Mouse (Mus musculus) testis, adult 2 months (tissue): ENCODE measurements at regions not wholly inside any gene's neighbourhood (a gene's known extent, or its start where the extent isn't known, plus 50 kb on each side); places are given as distances from the start of the nearest gene placed in this dataset.

Experiments
- H3K27ac ChIP-seq: fragments of 200-500 bp; 2 replicates; pipeline ENCODE4 v1.5.1; 2012; ENCODE audit warnings: low read depth, low read length; ENCODE audit not compliant: control insufficient read depth, insufficient read depth
- H3K27me3 ChIP-seq: fragments of 200-500 bp; 2 replicates; pipeline ENCODE4 v1.6.1; 2012; ENCODE audit warnings: mild to moderate bottlenecking, low read length, moderate library complexity; ENCODE audit not compliant: control insufficient read depth, insufficient read depth
- H3K36me3 ChIP-seq: fragments of 200-500 bp; 2 replicates; pipeline ENCODE4 v1.6.1; 2012; ENCODE audit warnings: mild to moderate bottlenecking, low read length; ENCODE audit not compliant: control insufficient read depth, insufficient read depth
- H3K4me1 ChIP-seq: fragments of 200-500 bp; 2 replicates; pipeline ENCODE4 v1.6.1; 2012; ENCODE audit warnings: low read length; ENCODE audit not compliant: control insufficient read depth, insufficient read depth
- H3K4me3 ChIP-seq: fragments of 200-500 bp; 2 replicates; pipeline ENCODE4 v1.5.1; 2012; ENCODE audit warnings: low read depth, mild to moderate bottlenecking, low read length, moderate library complexity, mixed read lengths; ENCODE audit not compliant: control insufficient read depth
- CTCF ChIP-seq: fragments of 200-500 bp; IDR thresholded peaks from 2 replicates; pipeline ENCODE4 v1.5.1; 2012; ENCODE audit warnings: low read depth, mild to moderate bottlenecking, inconsistent platforms, low read length, moderate library complexity; ENCODE audit not compliant: control insufficient read depth, insufficient read depth, insufficient replicate concordance
- POLR2A ChIP-seq: fragments of 200-500 bp; IDR thresholded peaks from 2 replicates; pipeline ENCODE4 v1.6.1; 2012; ENCODE audit warnings: low read depth, mild to moderate bottlenecking, inconsistent platforms, low read length, moderate library complexity; ENCODE audit not compliant: control insufficient read depth

DNA sequence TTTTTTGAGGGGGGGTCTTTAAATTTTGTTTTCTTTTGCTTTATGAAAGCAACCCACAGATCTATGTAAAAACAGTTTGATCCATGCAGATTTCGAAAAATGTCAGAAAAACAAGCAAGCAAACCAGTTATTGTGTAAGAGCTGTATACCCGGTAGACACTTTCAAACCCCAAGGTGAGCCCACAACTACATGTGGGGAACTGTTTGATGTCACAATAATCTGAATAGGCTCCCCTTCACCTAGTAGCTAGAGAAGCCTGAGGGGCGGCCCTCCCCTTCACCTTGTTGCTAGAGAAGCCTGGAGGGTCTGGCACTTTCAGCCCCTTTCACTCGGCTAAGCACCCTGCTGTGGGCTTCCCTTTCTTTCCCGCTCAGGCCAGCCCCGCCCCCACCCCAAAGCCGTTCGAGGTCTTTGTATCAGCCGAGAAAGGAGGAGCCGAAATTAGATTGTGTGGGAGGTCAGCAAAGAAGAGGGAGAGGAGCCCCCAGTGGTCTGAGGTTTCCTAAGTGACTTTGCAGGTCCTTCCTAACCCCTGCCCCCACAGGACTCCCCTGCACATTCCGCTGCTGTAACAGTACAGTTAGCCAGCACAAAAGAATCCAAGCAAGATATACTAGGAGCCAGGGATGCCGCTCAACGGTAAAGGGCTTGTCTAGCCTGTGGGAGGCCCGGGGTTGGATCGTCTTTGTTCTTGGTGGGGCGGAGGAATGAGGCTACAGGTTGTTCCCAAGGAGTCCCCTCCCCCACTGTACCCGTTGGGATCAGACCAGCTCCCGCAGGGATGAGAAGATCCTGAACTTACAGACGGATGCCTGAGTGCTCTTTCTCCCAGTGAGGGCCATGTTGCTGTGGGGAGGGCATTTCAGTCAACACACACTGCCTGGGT, 89.7 kb upstream of the Itga6 start:
- TF ChIP-seq CTCF (no peak), POLR2A (no peak)
- Histone ChIP-seq H3K36me3 (no peaks in the 10 kb centered on the region), H3K4me1 (peaks cover 12% of the 10 kb centered on the region), H3K27ac (peak overlapping the region; percentile 97), H3K27me3 (no peaks in the 10 kb centered on the region), H3K4me3 (peak overlapping the region; percentile 93)

DNA sequence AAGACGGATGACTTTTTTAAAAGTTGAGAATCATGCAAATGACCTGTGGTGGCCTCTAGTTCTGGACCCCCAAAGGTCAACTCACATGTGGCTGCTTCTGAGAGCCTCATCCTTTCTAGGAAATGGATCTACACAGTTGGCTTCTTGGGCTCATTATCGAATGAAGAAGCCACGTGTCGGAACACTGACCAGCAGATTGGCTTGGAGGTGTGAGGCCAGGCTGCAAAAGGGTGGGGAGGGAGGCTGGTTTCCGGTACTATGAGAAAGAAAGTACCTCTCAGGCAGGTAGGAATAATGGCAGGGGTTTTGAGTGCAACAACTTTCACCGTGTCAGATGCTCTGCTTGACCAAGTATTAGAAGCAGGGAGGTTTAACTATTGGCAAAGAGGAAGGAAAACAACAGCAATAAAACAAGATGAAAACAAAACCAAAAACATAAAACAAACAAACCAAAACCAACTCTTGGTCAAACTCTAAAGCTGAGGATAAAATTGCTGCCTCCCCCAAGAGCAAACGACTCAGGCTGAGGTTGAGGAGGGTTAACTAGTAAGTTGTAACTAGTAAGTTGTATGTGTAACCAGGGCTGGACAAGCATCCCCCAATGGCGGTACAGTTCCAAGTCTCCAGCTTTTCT, 88.7 kb upstream of the Itga6 start:
- Histone ChIP-seq H3K4me1 (peaks cover 12% of the 10 kb centered on the region), H3K27me3 (no peaks in the 10 kb centered on the region), H3K36me3 (no peaks in the 10 kb centered on the region), H3K27ac (no peak overlapping the region), H3K4me3 (peak overlapping the region; percentile 61)
- TF ChIP-seq POLR2A (no peak), CTCF (no peak)

DNA sequence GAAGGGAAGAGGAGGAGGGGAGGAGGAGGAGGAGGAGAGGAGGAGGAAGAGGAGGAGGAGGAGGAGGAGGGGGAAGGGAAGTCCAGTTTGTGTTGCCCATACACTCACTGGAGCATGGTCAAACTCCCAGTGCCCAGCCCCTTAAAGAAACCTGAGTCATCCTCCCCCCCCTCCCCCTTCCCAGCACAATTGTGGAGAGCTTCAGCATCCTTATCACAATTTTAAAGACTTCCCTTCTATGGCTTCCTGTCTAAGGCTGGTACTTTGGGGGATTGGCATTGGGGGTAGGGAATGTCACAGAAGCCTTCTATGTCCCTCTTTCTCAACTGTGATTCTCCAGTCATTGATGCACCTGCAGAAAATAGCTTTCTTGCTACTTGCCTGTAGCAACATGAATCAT, 84.0 kb upstream of the Itga6 start:
- Histone ChIP-seq H3K27ac (no peak overlapping the region), H3K4me1 (peaks cover 2% of the 10 kb centered on the region), H3K27me3 (no peaks in the 10 kb centered on the region), H3K36me3 (no peaks in the 10 kb centered on the region), H3K4me3 (no peak overlapping the region)
- TF ChIP-seq CTCF (no peak), POLR2A (no peak)

DNA sequence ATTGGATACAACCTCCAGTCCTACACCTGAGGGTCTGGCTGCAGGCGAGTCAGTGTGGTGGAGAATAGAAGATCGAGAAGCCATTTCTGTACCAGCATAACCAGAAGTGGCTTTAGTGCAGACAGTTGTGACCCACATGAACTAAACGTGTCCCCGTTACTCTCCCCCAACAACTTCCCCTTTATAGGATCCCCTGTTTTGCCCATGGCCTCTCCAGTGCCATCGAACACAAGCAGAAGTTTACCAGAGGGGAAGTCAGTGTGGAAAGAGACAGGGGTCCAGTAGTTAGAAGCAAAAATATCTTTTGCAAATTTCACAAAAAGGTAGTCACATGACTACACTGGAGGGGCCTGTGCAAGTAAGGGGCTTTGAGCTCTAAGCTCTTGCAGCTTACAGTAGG, 83.4 kb upstream of the Itga6 start:
- TF ChIP-seq CTCF, result no peak
- TF ChIP-seq POLR2A, result no peak
- Histone ChIP-seq H3K36me3 (no peaks in the 10 kb centered on the region), H3K27me3 (no peaks in the 10 kb centered on the region), H3K4me3 (no peak overlapping the region), H3K4me1 (no peaks in the 10 kb centered on the region; the same call in 1 of the 2 replicates), H3K27ac (no peak overlapping the region)

DNA sequence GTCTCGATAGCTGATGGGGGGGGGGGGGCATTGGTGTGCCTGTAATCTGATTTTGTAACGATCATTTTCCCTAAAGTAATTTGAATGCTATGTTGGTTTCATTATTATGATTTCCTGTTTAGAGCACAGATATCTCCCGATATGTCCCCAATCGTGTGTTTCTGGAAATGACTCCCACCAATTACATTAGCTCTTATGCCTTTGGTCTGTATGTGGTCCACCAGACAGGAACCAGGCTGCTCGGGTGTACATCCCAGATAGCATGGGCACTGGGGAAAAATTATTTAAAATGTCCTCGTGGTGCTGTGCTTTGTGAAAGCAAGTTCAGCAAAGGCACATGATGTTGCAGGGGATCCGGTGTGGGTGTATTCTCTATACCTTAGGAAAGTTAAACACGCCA, 82.0 kb upstream of the Itga6 start:
- TF ChIP-seq CTCF (no peak), POLR2A (no peak)
- no peak overlapping the region for H3K27ac ChIP-seq
- H3K4me3 ChIP-seq, result no peak overlapping the region
- no peaks in the 10 kb centered on the region for H3K27me3 ChIP-seq
- no peaks in the 10 kb centered on the region for H3K36me3 ChIP-seq
- no peaks in the 10 kb centered on the region for H3K4me1 ChIP-seq

DNA sequence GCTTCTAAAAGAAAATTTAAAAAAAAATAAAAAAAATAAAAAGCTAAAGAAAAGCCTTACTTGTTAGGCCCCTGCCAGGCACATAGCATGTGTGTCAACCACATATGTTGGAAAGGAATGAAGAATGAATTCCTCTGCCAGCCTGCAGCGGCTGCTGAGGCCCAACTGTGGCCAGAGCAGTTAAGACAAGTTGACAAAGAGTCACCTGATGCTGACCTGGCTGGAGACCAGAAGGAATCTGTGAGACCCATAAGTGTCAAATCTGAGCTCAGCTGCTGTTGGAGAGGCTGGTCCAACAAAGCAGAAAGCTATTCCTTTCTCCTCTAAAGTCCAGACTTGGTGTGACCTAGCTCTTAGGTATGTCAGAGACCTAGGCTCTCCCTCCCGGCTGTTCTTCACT, 78.5 kb upstream of the Itga6 start:
- TF ChIP-seq POLR2A (no peak), CTCF (no peak)
- Histone ChIP-seq H3K36me3 (no peaks in the 10 kb centered on the region), H3K27me3 (no peaks in the 10 kb centered on the region), H3K4me1 (no peaks in the 10 kb centered on the region), H3K4me3 (no peak overlapping the region), H3K27ac (no peak overlapping the region)

DNA sequence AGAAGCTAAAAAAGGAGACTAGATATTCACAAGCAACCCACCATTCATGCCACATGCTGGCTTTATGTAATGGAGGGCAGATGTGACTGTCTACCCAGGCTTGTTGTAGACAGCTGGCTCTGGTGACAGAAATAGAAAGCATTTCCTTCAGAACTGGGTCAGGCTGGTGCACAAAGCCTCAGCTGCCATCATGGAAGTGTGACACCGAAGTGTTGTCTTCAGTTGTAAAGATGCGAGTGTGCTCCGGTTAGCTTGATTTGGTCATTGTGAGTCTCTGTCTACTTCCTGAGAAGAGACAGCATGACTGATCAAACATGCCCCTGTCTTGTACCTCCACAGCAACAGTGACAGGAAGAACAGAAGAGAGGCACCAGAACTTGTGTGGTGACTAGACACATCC, 77.7 kb upstream of the Itga6 start:
- no peak for TF ChIP-seq POLR2A
- no peak for TF ChIP-seq CTCF
- Histone ChIP-seq H3K27me3 (no peaks in the 10 kb centered on the region), H3K36me3 (no peaks in the 10 kb centered on the region), H3K4me1 (no peaks in the 10 kb centered on the region), H3K27ac (no peak overlapping the region), H3K4me3 (no peak overlapping the region)
